Mouse (Mus musculus) hindbrain, embryonic 14.5 days (tissue): ENCODE results near the gene Rgcc. TPM values are rescaled to one million over a fixed set of nuclear protein-coding genes. Genes with fewer than 3 reads are reported as not detected.

Source experiments
- ATAC-seq: fragments of 200-750 bp; cut with Nextera tagmentation; 2 replicates; pipeline ENCODE4 v1.8.0; 2017; ENCODE audit warnings: moderate number of reproducible peaks, mild to moderate bottlenecking, moderate TSS enrichment, moderate library complexity; ENCODE audit not compliant: low FRiP score
- DNase-seq: peaks from one replicate; pipeline ENCODE4 v3.0.0-alpha.2; 2015; ENCODE audit warnings: low spot score
- H3K27ac ChIP-seq: fragments of 300-500 bp; sonication (generic); 2 replicates; pipeline ENCODE4 v1.5.1; 2014; ENCODE audit warnings: mild to moderate bottlenecking, moderate library complexity
- H3K27me3 ChIP-seq: fragments of 300-500 bp; sonication (generic); 2 replicates; pipeline ENCODE4 v1.6.1; 2014; ENCODE audit warnings: mild to moderate bottlenecking, low read length, mixed read lengths; ENCODE audit not compliant: control insufficient read depth, insufficient read depth
- H3K36me3 ChIP-seq: fragments of 300-500 bp; sonication (generic); replicated peaks from 2 replicates; pipeline ENCODE4 v1.6.1; 2014; ENCODE audit not compliant: control insufficient read depth, insufficient read depth
- H3K4me1 ChIP-seq: fragments of 300-500 bp; sonication (generic); replicated peaks from 2 replicates; pipeline ENCODE4 v1.6.1; 2014; ENCODE audit warnings: antibody characterized with exemption, low read length, mixed read lengths; ENCODE audit not compliant: control insufficient read depth, insufficient read depth
- H3K4me2 ChIP-seq: fragments of 300-500 bp; sonication (generic); replicated peaks from 2 replicates; pipeline ENCODE4 v1.6.1; 2014; ENCODE audit warnings: mild to moderate bottlenecking, moderate library complexity
- H3K4me3 ChIP-seq: fragments of 300-500 bp; sonication (generic); replicated peaks from 2 replicates; pipeline ENCODE4 v1.5.1; 2014; ENCODE audit warnings: mild to moderate bottlenecking, low read length
- H3K9ac ChIP-seq: fragments of 300-500 bp; sonication (generic); 2 replicates; pipeline ENCODE4 v1.6.1; 2014
- H3K9me3 ChIP-seq: fragments of 300-500 bp; sonication (generic); 2 replicates; pipeline ENCODE4 v1.6.1; 2016; ENCODE audit warnings: low read length; ENCODE audit not compliant: control insufficient read depth
- WGBS: fragments of 180-500 bp; shearing (Covaris S2); extraction: QIAGEN DNeasy Blood & Tissue Kit; methylation state at CpG from one replicate; pipeline ENCODE4 v1.1.7; 2014; 5-methylcytosine and 5-hydroxymethylcytosine counted together
- polyA plus RNA-seq: library from polyadenylated mRNA; unstranded; fragments of >200 nt; fragmentation: Nextera tagmentation; extraction: Ambion mirVana; gene quantifications from 2 replicates; pipeline ENCODE4 v1.2.1, GENCODE M21; 2014

Rgcc gene
- polyA plus RNA-seq, 1 experiment from 2014 or later: 40.4 TPM

DNA sequence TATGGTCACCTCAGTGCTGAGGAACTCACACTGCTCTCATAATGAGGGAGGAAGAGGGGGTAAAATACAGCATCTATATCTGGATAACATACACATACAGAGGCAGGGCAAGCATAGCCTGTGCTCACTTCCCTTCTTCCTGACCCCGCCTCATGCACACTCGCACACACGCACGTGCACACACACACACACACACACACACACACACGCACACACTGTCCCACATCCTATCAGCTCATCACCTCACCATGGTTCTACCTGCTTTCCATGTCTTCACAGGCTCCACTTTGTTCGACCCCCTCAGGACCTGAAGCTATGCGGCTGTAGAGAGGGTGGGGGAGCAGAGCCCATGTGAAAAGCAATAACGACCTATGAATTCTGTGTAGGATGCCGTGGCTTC lies 5.9 kb downstream of the Rgcc start:
- Histone ChIP-seq H3K27ac (no peak overlapping the region), H3K4me1 (peaks cover 15% of the 10 kb centered on the region), H3K4me3 (no peak overlapping the region), H3K9ac (no peak overlapping the region), H3K36me3 (no peaks in the 10 kb centered on the region), H3K27me3 (peaks cover 14% of the 10 kb centered on the region), H3K4me2 (no peak overlapping the region), H3K9me3 (no peaks in the 10 kb centered on the region)
- no peak for ATAC-seq
- no peak for DNase-seq
- WGBS: 86% methylated on average over 9 of the region's 9 CpGs

DNA sequence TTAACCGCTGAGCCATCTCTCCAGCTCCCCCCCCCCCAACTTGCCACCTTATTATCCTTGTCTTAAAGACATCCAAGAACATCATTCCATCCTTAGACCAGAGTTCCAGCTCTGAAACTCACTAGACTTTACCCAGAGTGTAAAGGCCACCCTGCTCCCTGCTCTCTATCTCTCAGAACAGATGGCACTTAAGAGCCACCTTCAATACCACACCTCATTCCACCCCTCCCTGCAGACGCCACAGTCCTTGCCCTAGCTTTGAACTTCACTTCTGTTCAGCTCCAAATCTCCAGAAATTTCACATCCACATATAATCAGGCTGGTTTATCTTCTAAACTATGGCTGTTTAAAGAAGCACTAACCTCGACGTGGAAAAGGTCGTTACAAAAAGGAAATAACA lies 6.5 kb downstream of the Rgcc start:
- Histone ChIP-seq H3K4me2 (no peak overlapping the region), H3K36me3 (no peaks in the 10 kb centered on the region), H3K9ac (no peak overlapping the region), H3K9me3 (no peaks in the 10 kb centered on the region), H3K27ac (no peak overlapping the region), H3K27me3 (peaks cover 9% of the 10 kb centered on the region; the same call in 1 of the 2 replicates), H3K4me1 (peaks cover 15% of the 10 kb centered on the region), H3K4me3 (no peak overlapping the region)
- no peak for DNase-seq
- WGBS: 74% methylated on average over 5 of the region's 5 CpGs
- no peak for ATAC-seq

GRCm38 (mm10) chr14:79294051-79294814 lies 7.2 kb downstream of the Rgcc start:
- 86% methylated on average over 8 of the region's 8 CpGs for WGBS
- no peak overlapping the region for H3K27ac ChIP-seq
- ATAC-seq (no peak), DNase-seq (no peak)
- H3K4me2 ChIP-seq: no peak overlapping the region; the same call in 1 of the 2 replicates
- H3K36me3 ChIP-seq: no peaks in the 10 kb centered on the region
- H3K4me1 ChIP-seq: peaks cover 15% of the 10 kb centered on the region
- H3K4me3 ChIP-seq: no peak overlapping the region
- H3K27me3 ChIP-seq: 0 out of 2 replicates have a peak, but pooled peaks cover 6% of the 10 kb centered on the region
- H3K9ac ChIP-seq: no peak overlapping the region
- H3K9me3 ChIP-seq: no peaks in the 10 kb centered on the region

DNA sequence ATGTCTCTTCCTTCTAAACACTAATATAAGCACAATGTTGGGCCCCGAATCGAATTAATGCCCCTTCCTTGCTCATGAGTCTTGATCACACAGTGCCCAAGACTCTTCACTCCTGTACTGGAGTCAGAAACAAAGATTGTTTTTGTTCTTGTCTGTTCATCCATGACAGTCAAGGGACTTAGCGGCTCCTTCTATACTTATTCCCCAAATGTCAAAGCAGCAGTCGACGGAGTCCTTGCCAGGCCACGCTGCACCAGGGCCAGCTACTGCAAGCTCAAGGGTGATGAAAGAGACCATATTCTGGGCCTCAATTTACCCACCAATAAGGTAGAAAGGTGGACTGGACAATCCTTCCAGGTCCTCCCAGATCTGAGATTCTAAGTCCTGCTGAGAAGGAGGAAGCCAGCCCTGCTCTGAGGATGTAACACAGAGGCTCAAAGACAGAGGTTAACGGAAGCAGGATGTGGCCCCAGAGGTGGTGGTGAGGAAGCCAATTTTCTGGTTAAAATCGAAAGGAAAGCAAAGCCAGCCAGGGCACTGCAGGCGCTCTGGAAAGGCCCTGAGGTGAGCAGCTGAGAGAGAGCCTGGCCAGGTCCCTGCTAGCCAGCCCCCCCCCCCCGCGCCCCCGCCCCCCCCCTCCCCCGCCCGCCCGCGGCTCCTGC lies 8.2 kb downstream of the Rgcc start:
- H3K27me3 ChIP-seq: no peaks in the 10 kb centered on the region
- H3K4me1 ChIP-seq: peaks cover 15% of the 10 kb centered on the region
- no peaks in the 10 kb centered on the region for H3K36me3 ChIP-seq
- H3K9ac ChIP-seq: no peak overlapping the region
- WGBS: 27% methylated on average over 11 of the region's 16 CpGs
- H3K27ac ChIP-seq: no peak overlapping the region
- H3K4me3 ChIP-seq: no peak overlapping the region
- ATAC-seq (no peak), DNase-seq (no peak)
- H3K9me3 ChIP-seq: no peaks in the 10 kb centered on the region
- no peak overlapping the region for H3K4me2 ChIP-seq

DNA sequence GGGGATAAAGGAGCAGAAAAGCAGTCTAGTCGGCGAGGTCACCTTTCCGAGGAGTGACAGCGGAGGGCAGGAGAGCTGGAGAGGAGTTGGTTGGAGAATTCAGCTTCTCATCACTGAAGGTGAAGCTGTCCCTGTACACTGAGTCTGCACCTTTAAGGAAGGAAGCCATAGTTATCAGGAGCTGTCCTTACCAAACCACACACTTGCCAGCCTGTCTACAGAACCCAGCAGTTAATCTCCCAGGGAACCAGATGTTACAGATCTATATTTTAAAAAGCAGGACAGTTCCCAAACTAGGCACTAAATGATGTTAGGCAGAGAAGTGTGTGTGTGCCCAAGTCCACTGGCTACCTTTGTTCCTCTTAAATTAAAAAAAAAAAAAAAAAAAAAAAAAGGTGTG lies 9.8 kb downstream of the Rgcc start:
- no peak overlapping the region for H3K9ac ChIP-seq
- peaks cover 9% of the 10 kb centered on the region for H3K4me1 ChIP-seq
- H3K4me2 ChIP-seq: no peak overlapping the region
- no peak overlapping the region for H3K4me3 ChIP-seq
- no peak overlapping the region for H3K27ac ChIP-seq
- ATAC-seq (no peak), DNase-seq (no peak)
- H3K9me3 ChIP-seq: no peaks in the 10 kb centered on the region
- no peaks in the 10 kb centered on the region for H3K36me3 ChIP-seq
- H3K27me3 ChIP-seq: no peaks in the 10 kb centered on the region
- WGBS: 86% methylated on average over 4 of the region's 4 CpGs

DNA sequence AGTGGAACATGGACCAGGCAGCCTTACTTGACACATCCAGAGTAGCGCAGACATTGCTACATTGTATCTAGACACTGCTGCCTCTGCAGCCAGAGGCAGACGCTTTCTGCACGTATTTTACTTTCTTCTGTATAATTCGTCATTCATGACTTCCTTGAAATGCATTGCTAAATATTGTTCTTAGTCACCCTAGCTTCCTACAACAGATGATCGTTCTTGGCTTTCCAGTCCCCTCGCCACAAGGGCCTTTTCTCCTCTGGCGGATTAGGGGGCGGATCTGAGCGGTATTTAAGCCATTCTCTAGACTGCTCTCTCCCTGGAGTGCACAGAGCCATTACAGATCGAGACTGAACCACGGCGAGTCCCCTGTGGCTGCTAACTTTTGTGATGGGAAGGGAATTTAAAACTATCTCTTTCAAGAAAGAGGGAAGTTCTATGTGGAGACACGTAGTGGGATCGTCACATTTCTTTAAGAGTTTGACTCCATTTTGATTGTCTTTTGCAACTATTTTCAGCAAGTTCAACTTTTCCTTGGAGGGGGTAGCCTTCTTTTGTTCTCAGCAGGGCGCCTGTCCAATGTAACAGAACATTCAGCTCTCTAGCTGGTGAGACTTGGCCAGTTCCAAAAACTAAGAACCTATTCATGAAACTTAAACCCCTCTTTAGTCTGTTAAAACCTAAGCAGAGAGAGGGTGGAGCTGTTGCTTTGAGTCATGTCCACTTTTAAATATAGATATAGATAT lies 10.6 kb downstream of the Rgcc start:
- Histone ChIP-seq H3K4me1 (peaks cover 5% of the 10 kb centered on the region), H3K27me3 (no peaks in the 10 kb centered on the region), H3K36me3 (no peaks in the 10 kb centered on the region), H3K9ac (no peak overlapping the region), H3K4me2 (no peak overlapping the region), H3K9me3 (no peaks in the 10 kb centered on the region), H3K4me3 (no peak overlapping the region), H3K27ac (peak overlapping the region; percentile 3; the same call in 1 of the 2 replicates)
- peak; percentile 46 for DNase-seq
- WGBS: 13% methylated on average over 15 of the region's 15 CpGs
- ATAC-seq: peak; percentile 61; the same call in 1 of the 2 replicates

DNA sequence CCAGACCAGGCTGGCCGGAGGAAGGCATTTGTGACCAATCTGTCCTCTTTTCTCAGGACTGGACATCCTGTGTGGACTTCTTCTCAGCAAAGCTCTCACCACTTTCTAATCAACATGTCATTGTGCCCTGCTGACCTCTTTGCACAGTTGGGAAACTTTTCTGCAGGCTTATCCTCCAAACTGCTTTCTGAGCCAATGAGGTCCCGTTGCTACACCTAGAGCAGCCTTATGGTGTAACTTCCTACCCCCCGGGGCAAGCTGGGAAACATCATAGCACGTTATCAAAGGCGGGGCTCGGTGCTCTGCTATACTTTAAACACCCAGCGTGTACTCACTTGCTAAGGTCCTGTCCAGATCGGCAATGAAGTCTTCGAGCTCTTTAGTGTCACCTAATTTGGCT lies 11.5 kb downstream of the Rgcc start:
- H3K4me2 ChIP-seq: no peak overlapping the region
- DNase-seq (no peak), ATAC-seq (no peak)
- H3K9ac ChIP-seq: no peak overlapping the region
- no peak overlapping the region for H3K4me3 ChIP-seq
- peaks cover 5% of the 10 kb centered on the region for H3K4me1 ChIP-seq
- no peak overlapping the region for H3K27ac ChIP-seq
- no peaks in the 10 kb centered on the region for H3K36me3 ChIP-seq
- H3K9me3 ChIP-seq: no peaks in the 10 kb centered on the region
- WGBS: 63% methylated on average over 9 of the region's 9 CpGs
- no peaks in the 10 kb centered on the region for H3K27me3 ChIP-seq

GRCm38 (mm10) chr14:79288280-79288679 lies 13.2 kb downstream of the Rgcc start:
- no peak for DNase-seq
- Histone ChIP-seq H3K27me3 (no peaks in the 10 kb centered on the region), H3K4me3 (no peak overlapping the region), H3K4me1 (peaks cover 3% of the 10 kb centered on the region), H3K9me3 (0 out of 2 replicates have a peak, but pooled peaks cover 4% of the 10 kb centered on the region), H3K36me3 (no peaks in the 10 kb centered on the region), H3K9ac (no peak overlapping the region), H3K4me2 (no peak overlapping the region), H3K27ac (no peak overlapping the region)
- no peak for ATAC-seq
- 71% methylated on average over 3 of the region's 3 CpGs for WGBS

DNA sequence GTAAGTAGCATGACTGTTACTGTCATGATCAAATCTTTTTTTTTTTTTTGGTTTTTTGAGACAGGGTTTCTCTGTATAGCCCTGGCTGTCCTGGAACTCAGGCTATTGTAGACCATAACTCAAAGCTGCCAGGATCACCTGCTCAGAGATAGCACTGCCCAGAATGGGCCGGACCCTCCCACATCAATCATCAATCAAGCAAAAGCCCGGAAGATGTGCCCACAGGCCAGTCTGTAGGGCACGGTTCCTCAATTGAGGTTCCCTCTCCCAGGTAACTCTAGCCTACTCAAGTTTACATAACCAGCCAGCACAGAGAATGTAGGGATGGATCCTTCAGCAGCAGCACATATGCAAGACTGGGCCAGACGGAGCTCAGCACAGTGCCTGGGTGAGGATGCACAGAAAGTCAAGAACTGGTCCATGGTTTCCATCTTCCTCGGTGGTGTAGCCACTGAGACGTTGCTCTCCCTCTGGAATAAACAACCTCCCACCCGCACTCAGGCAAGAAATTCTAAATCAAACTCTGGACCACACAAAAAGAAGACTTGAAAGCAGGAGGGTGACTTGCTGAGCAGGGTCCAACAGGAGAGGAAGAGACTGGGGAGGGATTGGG lies 14.1 kb downstream of the Rgcc start:
- 0 out of 2 replicates have a peak, but pooled peaks cover 5% of the 10 kb centered on the region for H3K9me3 ChIP-seq
- no peaks in the 10 kb centered on the region; the same call in none of the 2 replicates for H3K4me1 ChIP-seq
- H3K36me3 ChIP-seq: no peaks in the 10 kb centered on the region
- no peak overlapping the region for H3K9ac ChIP-seq
- no peaks in the 10 kb centered on the region for H3K27me3 ChIP-seq
- no peak overlapping the region for H3K4me2 ChIP-seq
- WGBS: 93% methylated on average over 7 of the region's 7 CpGs
- H3K27ac ChIP-seq: no peak overlapping the region
- no peak overlapping the region for H3K4me3 ChIP-seq
- no peak for ATAC-seq
- no peak for DNase-seq
